Mouse (Mus musculus) testis, adult 2 months (tissue): ENCODE measurements around the gene Rad51b.

Experiments used
- CTCF ChIP-seq: fragments of 200-500 bp; IDR thresholded peaks from 2 replicates; pipeline ENCODE4 v1.5.1; 2012; ENCODE audit warnings: low read depth, mild to moderate bottlenecking, inconsistent platforms, low read length, moderate library complexity; ENCODE audit not compliant: control insufficient read depth, insufficient read depth, insufficient replicate concordance
- POLR2A ChIP-seq: fragments of 200-500 bp; IDR thresholded peaks from 2 replicates; pipeline ENCODE4 v1.6.1; 2012; ENCODE audit warnings: low read depth, mild to moderate bottlenecking, inconsistent platforms, low read length, moderate library complexity; ENCODE audit not compliant: control insufficient read depth

- TF ChIP-seq POLR2A (no peak), CTCF (no peak)
Measured at GRCm38 (mm10) chr12:79490626-79491025, 193.5 kb downstream of the Rad51b start.
